Comparison of ENCODE assay signal across 9 mouse cellular contexts in genomic region chr15:85645971-85646638, GRCm38 (mm10).
DNase-seq lines count a peak whose midpoint lies in the region; ATAC-seq lines count a peak whose summit lies in the region.
"Had no signal": no experiment of that assay in that cellular context is flagged by ENCODE, and none has a peak within 500 bp of the region (broad histone marks: within the 10 kb centered on the region; RNA-seq: fewer than 3 reads in every experiment).

No protein-coding gene starts in this region.

- H3K4me2 ChIP-seq in lung, embryonic 15.5 days, result peak overlapping the region; percentile 87

- H3K9me3 ChIP-seq in lung, embryonic 15.5 days, result no peaks in the 10 kb centered on the region

- peak overlapping the region; percentile 88 for H3K9ac ChIP-seq in lung, embryonic 15.5 days

- no peaks in the 10 kb centered on the region for H3K36me3 ChIP-seq in lung, embryonic 15.5 days

- peaks cover 32% of the 10 kb centered on the region for H3K4me1 ChIP-seq in lung, embryonic 15.5 days

- peak overlapping the region; percentile 51 for H3K4me3 ChIP-seq in lung, embryonic 15.5 days

- DNase-seq in left cerebral cortex, postnatal 4 days, result peak; percentile 64
- no peak for DNase-seq in left cerebral cortex, postnatal 14 days (ENCODE audit: low spot score in 2 of 2)
- DNase-seq in embryo, embryonic 11 days, result peak; percentile 62
- DNase-seq in heart, adult 9 months (ENCODE audit: low spot score in 2 of 2), result peak; percentile 78 to 84
- peak; percentile 81 for DNase-seq in kidney, adult 18-20 months
- DNase-seq in yolk sac, embryonic 10.5 days (ENCODE audit: low spot score), result peak; percentile 28

- no peaks in the 10 kb centered on the region for H3K27me3 ChIP-seq in lung, embryonic 15.5 days
- H3K27me3 ChIP-seq: Patski had no signal

- peak overlapping the region; percentile 79 for H3K27ac ChIP-seq in lung, embryonic 15.5 days

- intact Hi-C loops in left cerebral cortex, postnatal 4 days (cut with DNase I), result no loop called here
- intact Hi-C loops in left cerebral cortex, postnatal 14 days (cut with DNase I), result no loop called here

- 2% methylated on average over 33 of the region's 33 CpGs for whole genome bisulfite sequencing in lung, embryonic 15.5 days

- ATAC-seq in lung, embryonic 15.5 days (ENCODE audit: borderline replicate concordance, extremely low read depth, low FRiP score, low TSS enrichment), result peak; percentile 70
- ATAC-seq in neutrophil, adult 5-6 weeks (ENCODE audit: extremely low read depth, insufficient number of reproducible peaks, low FRiP score, poor library complexity, severe bottlenecking), result peak; percentile 21; the same call in 1 of the 2 replicates
- ATAC-seq: Patski had no signal

Comparison
In these comparisons a context has a peak if more than half of its experiments do, and no peak if none do; other contexts are left out.
1. DNase-seq: peak in left cerebral cortex, postnatal 4 days (single experiment), embryo, embryonic 11 days (single experiment), heart, adult 9 months (2 of 2), kidney, adult 18-20 months (single experiment) and yolk sac, embryonic 10.5 days (single experiment); none in left cerebral cortex, postnatal 14 days (0 of 2).